17 mouse cellular contexts compared by ENCODE assay signal in genomic region chr12:5764445-5765170, GRCm38 (mm10).
DNase-seq lines count a peak whose midpoint lies in the region; ATAC-seq and TF ChIP-seq lines count a peak whose summit lies in the region.
"Had no signal": no experiment of that assay in that cellular context is flagged by ENCODE, and none has a peak within 500 bp of the region (broad histone marks: within the 10 kb centered on the region; RNA-seq: fewer than 3 reads in every experiment).

No protein-coding gene starts in this region.

- no peaks in the 10 kb centered on the region for H3K36me3 ChIP-seq in midbrain, embryonic 11.5 days (ENCODE audit: control insufficient read depth, insufficient read depth, low read length)
- H3K36me3 ChIP-seq in midbrain, embryonic 10.5 days: no peaks in the 10 kb centered on the region
- H3K36me3 ChIP-seq in forebrain, postnatal 0 days (ENCODE audit: insufficient read depth): no peaks in the 10 kb centered on the region
- H3K36me3 ChIP-seq in midbrain, embryonic 13.5 days: no peaks in the 10 kb centered on the region
- H3K36me3 ChIP-seq: heart, embryonic 12.5 days; liver, embryonic 12.5 days; neural tube, embryonic 13.5 days had no signal

- DNase-seq in midbrain, embryonic 11.5 days (ENCODE audit: low spot score, missing footprints): no peak
- no peak for DNase-seq in midbrain, embryonic 10.5 days (ENCODE audit: low spot score)
- DNase-seq in forebrain, postnatal 0 days: no peak
- no peak for DNase-seq in thymus, postnatal 0 days (ENCODE audit: low spot score)
- no peak for DNase-seq in cerebellum, postnatal 14 days
- DNase-seq: adrenal gland, postnatal 25 days; cerebellum, adult 2 months; gastrocnemius, postnatal 25 days; heart, postnatal 36 days; lung, embryonic 14.5 days; lung, postnatal 4 days had no signal

- H3K4me2 ChIP-seq in midbrain, embryonic 11.5 days: no peak overlapping the region
- no peak overlapping the region for H3K4me2 ChIP-seq in forebrain, postnatal 0 days (ENCODE audit: low read depth)
- 0 out of 2 replicates have a peak overlapping the region, but pooled peaks have one; percentile 4 for H3K4me2 ChIP-seq in midbrain, embryonic 13.5 days (replicated peaks)
- H3K4me2 ChIP-seq: heart, embryonic 12.5 days; liver, embryonic 12.5 days; lung, embryonic 14.5 days; neural tube, embryonic 13.5 days had no signal

- no peaks in the 10 kb centered on the region for H3K27me3 ChIP-seq in midbrain, embryonic 11.5 days (ENCODE audit: control insufficient read depth, insufficient read depth, low read length)
- H3K27me3 ChIP-seq in midbrain, embryonic 10.5 days (ENCODE audit: low read depth, poor library complexity, severe bottlenecking): no peaks in the 10 kb centered on the region
- H3K27me3 ChIP-seq in forebrain, postnatal 0 days (ENCODE audit: insufficient read depth, low read length): no peaks in the 10 kb centered on the region
- H3K27me3 ChIP-seq in midbrain, embryonic 13.5 days: no peaks in the 10 kb centered on the region
- H3K27me3 ChIP-seq: heart, embryonic 12.5 days; liver, embryonic 12.5 days; neural tube, embryonic 13.5 days had no signal

- no peak overlapping the region for H3K27ac ChIP-seq in midbrain, embryonic 11.5 days (ENCODE audit: low read depth, low read length)
- H3K27ac ChIP-seq in midbrain, embryonic 10.5 days (replicated peaks): no peak overlapping the region; the same call in 1 of the 2 replicates
- H3K27ac ChIP-seq in forebrain, postnatal 0 days (ENCODE audit: low read depth, low read length): no peak overlapping the region
- 0 out of 2 replicates have a peak overlapping the region, but pooled peaks have one; percentile 15 for H3K27ac ChIP-seq in midbrain, embryonic 13.5 days
- H3K27ac ChIP-seq: liver, embryonic 12.5 days; neural tube, embryonic 13.5 days had no signal

- 47% methylated on average over 6 of the region's 6 CpGs for WGBS in midbrain, embryonic 11.5 days
- 58% methylated on average over 6 of the region's 6 CpGs for WGBS in midbrain, embryonic 10.5 days
- 20% methylated on average over 6 of the region's 6 CpGs for WGBS in forebrain, postnatal 0 days
- 44% methylated on average over 6 of the region's 6 CpGs for WGBS in midbrain, embryonic 13.5 days

- peak; percentile 83 for ATAC-seq in midbrain, embryonic 11.5 days (ENCODE audit: low FRiP score)
- peak; percentile 66 for ATAC-seq in forebrain, postnatal 0 days
- ATAC-seq in midbrain, embryonic 13.5 days: peak; percentile 90
- no peak for ATAC-seq in megakaryocyte-erythroid progenitor cell, adult 5-6 weeks (replicated peaks; ENCODE audit: low FRiP score, low TSS enrichment, poor library complexity, severe bottlenecking)
- ATAC-seq: intestine, embryonic 16.5 days; liver, embryonic 12.5 days had no signal

- H3K4me1 ChIP-seq in midbrain, embryonic 11.5 days (ENCODE audit: control insufficient read depth, insufficient read depth, low read length): peaks cover 10% of the 10 kb centered on the region
- peaks cover 16% of the 10 kb centered on the region for H3K4me1 ChIP-seq in midbrain, embryonic 10.5 days
- H3K4me1 ChIP-seq in forebrain, postnatal 0 days (ENCODE audit: insufficient read depth): no peaks in the 10 kb centered on the region; the same call in 1 of the 2 replicates
- peaks cover 16% of the 10 kb centered on the region for H3K4me1 ChIP-seq in midbrain, embryonic 13.5 days (replicated peaks)
- H3K4me1 ChIP-seq: heart, embryonic 12.5 days; liver, embryonic 12.5 days had no signal

- no peak for TF ChIP-seq CTCF in forebrain, postnatal 0 days (IDR thresholded peaks at IDR 0.05; ENCODE audit: low read depth)

- H3K9me3 ChIP-seq in midbrain, embryonic 11.5 days (ENCODE audit: control insufficient read depth, low read length): no peaks in the 10 kb centered on the region
- no peaks in the 10 kb centered on the region for H3K9me3 ChIP-seq in midbrain, embryonic 10.5 days (replicated peaks)
- H3K9me3 ChIP-seq in forebrain, postnatal 0 days (ENCODE audit: low read length): no peaks in the 10 kb centered on the region
- H3K9me3 ChIP-seq in midbrain, embryonic 13.5 days: no peaks in the 10 kb centered on the region
- H3K9me3 ChIP-seq: heart, embryonic 12.5 days; liver, embryonic 12.5 days; neural tube, embryonic 13.5 days had no signal

- H3K4me3 ChIP-seq in midbrain, embryonic 11.5 days (ENCODE audit: low read depth, low read length): no peak overlapping the region
- no peak overlapping the region for H3K4me3 ChIP-seq in midbrain, embryonic 10.5 days
- H3K4me3 ChIP-seq in forebrain, postnatal 0 days (ENCODE audit: low read depth, low read length): no peak overlapping the region
- no peak overlapping the region for H3K4me3 ChIP-seq in midbrain, embryonic 13.5 days (replicated peaks)
- H3K4me3 ChIP-seq: heart, embryonic 12.5 days; liver, embryonic 12.5 days; neural tube, embryonic 13.5 days had no signal

- no peak overlapping the region for H3K9ac ChIP-seq in midbrain, embryonic 11.5 days (ENCODE audit: low read length)
- H3K9ac ChIP-seq in forebrain, postnatal 0 days: no peak overlapping the region
- H3K9ac ChIP-seq in midbrain, embryonic 13.5 days (replicated peaks): no peak overlapping the region
- H3K9ac ChIP-seq: heart, embryonic 12.5 days; liver, embryonic 12.5 days; lung, embryonic 14.5 days; neural tube, embryonic 13.5 days had no signal
